Mouse (Mus musculus) small intestine, adult 2 months (tissue): ENCODE results near the gene Sorbs2. TPM values are rescaled to one million over a fixed set of nuclear protein-coding genes. Genes with fewer than 3 reads are reported as not detected.

Experiments used
- H3K27ac ChIP-seq: fragments of 200-500 bp; 2 replicates; pipeline ENCODE4 v1.5.1; 2012; ENCODE audit warnings: low read depth, low read length, control low read depth, inconsistent platforms; ENCODE audit not compliant: insufficient read depth
- H3K27me3 ChIP-seq: fragments of 200-500 bp; 2 replicates; pipeline ENCODE4 v1.6.1; 2012; ENCODE audit warnings: mild to moderate bottlenecking, moderate library complexity, low read length, inconsistent platforms; ENCODE audit not compliant: control insufficient read depth, insufficient read depth
- H3K36me3 ChIP-seq: fragments of 200-500 bp; 2 replicates; pipeline ENCODE4 v1.6.1; 2012; ENCODE audit warnings: mild to moderate bottlenecking, low read length, control low read depth, inconsistent platforms; ENCODE audit not compliant: control insufficient read depth, insufficient read depth
- H3K4me1 ChIP-seq: fragments of 200-500 bp; 2 replicates; pipeline ENCODE4 v1.6.1; 2012; ENCODE audit warnings: low read length, inconsistent platforms, mixed read lengths; ENCODE audit not compliant: control insufficient read depth, insufficient read depth, insufficient read length
- H3K4me3 ChIP-seq: fragments of 200-500 bp; 2 replicates; pipeline ENCODE4 v1.5.1; 2012; ENCODE audit warnings: low read depth, mild to moderate bottlenecking, control low read depth, inconsistent platforms, low read length, moderate library complexity
- CTCF ChIP-seq: fragments of 200-500 bp; IDR thresholded peaks from 2 replicates; pipeline ENCODE4 v1.5.1; 2012; ENCODE audit warnings: low read depth, mild to moderate bottlenecking, control low read depth, inconsistent platforms, low read length, moderate library complexity, mixed read lengths; ENCODE audit not compliant: insufficient replicate concordance, insufficient read length; ENCODE audit errors: extremely low read depth
- POLR2A ChIP-seq: fragments of 200-500 bp; IDR thresholded peaks from 2 replicates; pipeline ENCODE4 v1.6.1; 2012; ENCODE audit warnings: low read depth, mild to moderate bottlenecking, control low read depth, inconsistent platforms, low read length, moderate library complexity
- WGBS: fragments of 180-500 bp; shearing (Covaris S2); methylation state at CpG from one replicate; pipeline ENCODE4 v1.1.7; 2018; 5-methylcytosine and 5-hydroxymethylcytosine counted together
- polyA plus RNA-seq: library from polyadenylated mRNA; depleted of rRNA; stranded (reverse); fragments of >200 nt; gene quantifications from 2 replicates; pipeline ENCODE4 v1.2.3, GENCODE M21; 2012

The Sorbs2 gene
- polyA plus RNA-seq, 1 experiment = 5.7 TPM

- Histone ChIP-seq H3K36me3 (no peaks in the 10 kb centered on the region), H3K4me3 (no peak overlapping the region), H3K27me3 (no peaks in the 10 kb centered on the region), H3K4me1 (no peaks in the 10 kb centered on the region), H3K27ac (no peak overlapping the region; the same call in 1 of the 2 replicates)
- 84% methylated on average over 11 of the region's 11 CpGs for WGBS
- TF ChIP-seq POLR2A (no peak), CTCF (no peak)
Observed at GRCm38 (mm10) chr8:45766138-45766537, 258.6 kb downstream of the Sorbs2 start.

DNA sequence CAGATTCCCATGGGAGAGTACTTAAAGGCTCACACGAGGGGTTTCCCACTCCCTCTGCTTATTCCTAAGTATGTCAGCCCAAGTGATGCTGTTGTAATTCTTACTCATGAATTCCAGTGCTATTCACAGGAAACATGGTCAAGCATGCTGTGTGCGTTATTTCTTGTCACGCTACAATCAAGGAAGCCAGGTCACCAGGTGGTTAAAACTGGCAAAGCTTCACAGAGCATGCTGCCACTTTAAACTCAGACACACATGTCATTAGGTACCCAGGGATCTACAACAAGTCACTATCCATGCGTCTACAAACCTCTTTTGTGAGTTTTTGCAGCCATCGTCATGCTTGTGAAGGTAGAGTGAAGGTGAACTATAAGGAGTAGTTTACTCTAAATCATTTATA, 267.3 kb downstream of the Sorbs2 start:
- no peaks in the 10 kb centered on the region for H3K27me3 ChIP-seq
- WGBS = 86% methylated on average over 5 of the region's 5 CpGs
- TF ChIP-seq CTCF (no peak), POLR2A (no peak)
- H3K27ac ChIP-seq = no peak overlapping the region
- no peaks in the 10 kb centered on the region for H3K36me3 ChIP-seq
- H3K4me1 ChIP-seq = no peaks in the 10 kb centered on the region
- H3K4me3 ChIP-seq = no peak overlapping the region

DNA sequence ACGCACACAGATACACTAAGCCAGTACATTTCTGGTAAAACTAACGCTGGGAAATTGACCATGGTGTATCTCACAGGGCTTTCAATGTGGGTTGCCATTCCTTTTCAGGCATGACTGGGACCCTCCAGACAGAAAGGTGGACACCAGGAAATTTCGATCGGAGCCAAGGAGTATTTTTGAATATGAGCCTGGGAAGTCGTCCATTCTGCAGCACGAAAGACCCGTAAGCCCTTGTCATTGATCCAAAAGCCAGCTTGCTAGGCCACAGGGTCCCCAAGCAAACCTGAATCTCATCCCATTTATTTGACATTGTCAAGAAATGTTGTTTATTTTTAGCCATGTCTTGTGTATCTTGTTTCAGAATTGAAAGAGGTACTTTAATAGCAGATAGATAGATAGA, 267.9 kb downstream of the Sorbs2 start:
- Histone ChIP-seq H3K4me1 (no peaks in the 10 kb centered on the region), H3K4me3 (no peak overlapping the region), H3K36me3 (no peaks in the 10 kb centered on the region), H3K27ac (no peak overlapping the region), H3K27me3 (no peaks in the 10 kb centered on the region)
- WGBS = 91% methylated on average over 7 of the region's 7 CpGs
- TF ChIP-seq POLR2A (no peak), CTCF (no peak)

GRCm38 (mm10) chr8:45776366-45776765, 268.8 kb downstream of the Sorbs2 start:
- Histone ChIP-seq H3K27ac (no peak overlapping the region), H3K4me1 (no peaks in the 10 kb centered on the region), H3K36me3 (no peaks in the 10 kb centered on the region), H3K27me3 (no peaks in the 10 kb centered on the region), H3K4me3 (no peak overlapping the region)
- WGBS = 87% methylated on average over 9 of the region's 9 CpGs
- no peak for TF ChIP-seq CTCF
- TF ChIP-seq POLR2A = no peak

DNA sequence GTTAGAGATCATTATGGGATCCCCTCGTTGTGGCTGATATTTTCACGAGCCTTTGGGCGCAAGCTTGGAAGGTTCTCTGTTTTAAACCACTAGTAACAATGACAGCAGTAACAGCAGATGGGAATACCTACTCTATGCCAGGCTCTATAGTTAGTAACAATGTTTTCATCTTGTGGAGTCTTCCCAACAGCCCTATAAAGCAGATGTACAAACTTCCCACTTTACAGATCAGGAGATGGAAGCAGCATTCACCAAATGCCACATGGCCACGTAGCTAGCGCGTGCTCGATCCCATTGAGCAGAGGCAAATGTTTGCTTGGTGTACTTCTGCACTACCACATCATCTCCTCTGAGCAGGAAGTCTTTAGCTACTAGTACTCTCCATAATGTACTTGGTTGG, 269.4 kb downstream of the Sorbs2 start:
- no peak overlapping the region for H3K27ac ChIP-seq
- H3K4me3 ChIP-seq = no peak overlapping the region
- H3K36me3 ChIP-seq = no peaks in the 10 kb centered on the region
- WGBS = 95% methylated on average over 7 of the region's 7 CpGs
- no peaks in the 10 kb centered on the region for H3K4me1 ChIP-seq
- no peak for TF ChIP-seq POLR2A
- no peak for TF ChIP-seq CTCF
- no peaks in the 10 kb centered on the region for H3K27me3 ChIP-seq

- Histone ChIP-seq H3K27ac (no peak overlapping the region), H3K36me3 (no peaks in the 10 kb centered on the region), H3K4me1 (no peaks in the 10 kb centered on the region), H3K4me3 (no peak overlapping the region), H3K27me3 (no peaks in the 10 kb centered on the region)
- TF ChIP-seq CTCF = no peak
- TF ChIP-seq POLR2A = no peak
- WGBS = 46% methylated on average over 4 of the region's 4 CpGs
Observed at GRCm38 (mm10) chr8:45780585-45780984, 273.0 kb downstream of the Sorbs2 start.

DNA sequence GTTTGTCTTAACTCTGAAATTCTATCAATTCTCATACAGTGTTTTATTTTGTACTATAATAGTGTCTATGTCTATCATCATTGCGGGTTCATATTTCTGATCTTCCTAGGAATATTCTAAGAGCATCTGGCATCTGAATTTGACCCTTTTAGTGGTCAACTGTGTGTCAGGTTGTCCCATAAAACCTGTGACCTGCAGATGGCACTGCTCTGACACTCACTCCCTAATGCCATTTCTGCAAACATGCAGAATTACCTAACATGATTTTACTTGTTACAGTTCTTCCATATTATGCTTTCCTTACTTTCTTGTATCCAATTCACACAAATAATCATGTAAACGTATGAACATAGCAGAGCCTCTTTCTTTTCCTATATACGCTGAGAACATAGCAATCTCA, 281.0 kb downstream of the Sorbs2 start:
- TF ChIP-seq POLR2A = no peak
- no peak for TF ChIP-seq CTCF
- Histone ChIP-seq H3K27ac (no peak overlapping the region), H3K4me3 (no peak overlapping the region), H3K36me3 (no peaks in the 10 kb centered on the region), H3K27me3 (no peaks in the 10 kb centered on the region), H3K4me1 (no peaks in the 10 kb centered on the region; the same call in 1 of the 2 replicates)
- WGBS = 87% methylated on average over 3 of the region's 3 CpGs
